Mouse (Mus musculus): Measurements from ENCODE around the gene Hoxc12.

DNA sequence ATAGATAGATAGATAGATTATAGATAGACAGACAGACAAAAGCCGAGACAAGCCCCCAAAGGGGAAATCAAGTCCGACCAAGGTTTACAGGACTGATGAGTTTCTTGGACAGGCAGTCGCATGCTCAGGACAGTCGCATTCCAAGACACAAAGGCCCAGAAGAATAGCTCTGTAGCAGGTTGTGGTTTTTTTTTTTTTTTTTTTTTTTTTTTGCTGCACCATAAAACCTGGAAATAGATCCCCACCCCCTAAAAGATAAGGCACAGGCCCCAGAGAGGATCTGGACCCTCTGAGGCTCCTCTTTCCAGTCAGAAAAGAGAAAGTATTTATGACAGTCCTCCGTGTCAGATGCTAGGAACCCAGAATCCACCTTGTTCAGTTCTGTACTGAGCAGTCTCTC is 51.5 kb downstream of the Hoxc12 start:
- TF ChIP-seq CTCF (IDR thresholded peaks at IDR 0.05; ENCODE audit: low read depth) (no peak), EP300 (optimal IDR thresholded peaks at IDR 0.05) (no peak)

Measured in stomach, postnatal 0 days (tissue).